Mouse (Mus musculus) WW6 (cell line): ENCODE measurements around the gene Tm9sf4.

Experiments used
- DNase-seq: peaks from one replicate; pipeline ENCODE4 v3.0.0-alpha.2; 2013; ENCODE audit warnings: low read depth, low spot score

The Tm9sf4 gene

DNA sequence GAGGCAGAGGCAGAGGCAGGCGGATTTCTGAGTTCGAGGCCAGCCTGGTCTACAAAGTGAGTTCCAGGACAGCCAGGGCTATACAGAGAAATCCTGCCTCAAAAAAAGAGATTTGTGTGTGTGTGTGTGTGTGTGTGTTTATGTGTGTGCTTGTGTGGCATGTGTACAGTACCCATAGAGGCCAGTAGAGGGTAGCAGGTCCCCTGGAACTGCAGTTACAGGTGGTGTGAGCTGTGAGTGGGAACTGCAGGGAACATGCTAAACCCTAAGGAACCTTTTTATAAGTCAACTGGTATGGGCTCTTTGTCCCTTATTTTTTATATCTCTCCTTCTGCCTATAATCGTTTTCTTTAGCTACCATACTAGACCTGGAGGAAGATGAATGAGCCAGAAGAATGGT, 3.8 kb upstream of the Tm9sf4 start:
- no peak for DNase-seq

DNA sequence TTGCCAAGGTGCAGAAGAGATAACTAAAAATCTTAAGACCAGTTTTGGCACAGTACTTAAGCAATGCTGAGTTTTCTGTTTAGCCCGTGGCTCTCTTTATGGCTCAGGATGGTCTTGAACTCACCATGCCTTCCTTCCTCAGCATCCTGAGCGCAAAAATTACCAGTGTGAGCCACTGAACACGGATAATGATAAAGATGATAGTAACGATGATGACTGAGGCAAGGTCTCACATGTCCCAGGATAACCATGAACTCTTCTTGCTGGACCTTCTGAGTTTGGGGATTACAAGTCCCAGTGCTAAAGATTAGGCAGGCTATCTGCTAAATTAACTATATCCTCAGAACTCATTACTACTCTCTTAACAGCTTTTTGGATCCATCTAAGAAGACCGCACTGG, 970 bp upstream of the Tm9sf4 start:
- no peak for DNase-seq

DNA sequence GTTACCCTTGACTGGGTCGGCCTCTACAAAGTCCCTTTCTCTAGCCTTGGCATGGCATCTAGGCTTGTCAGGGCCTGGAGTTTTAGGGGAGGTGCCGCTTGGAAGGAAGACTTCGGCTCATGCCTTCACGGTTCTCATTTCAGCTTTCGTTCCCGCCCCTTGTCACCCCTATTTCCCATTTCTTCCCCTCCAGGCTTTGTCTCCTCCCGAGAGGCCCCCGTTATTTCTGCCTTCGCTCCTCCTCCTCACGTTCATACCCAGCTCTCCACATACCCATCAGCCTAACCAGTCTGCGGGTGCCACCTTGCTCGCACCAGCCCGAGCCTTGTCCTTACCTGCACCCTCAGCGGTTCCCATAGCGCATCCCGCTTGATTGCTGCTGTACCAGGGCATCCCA, 579 bp downstream of the Tm9sf4 start:
- DNase-seq: no peak

DNA sequence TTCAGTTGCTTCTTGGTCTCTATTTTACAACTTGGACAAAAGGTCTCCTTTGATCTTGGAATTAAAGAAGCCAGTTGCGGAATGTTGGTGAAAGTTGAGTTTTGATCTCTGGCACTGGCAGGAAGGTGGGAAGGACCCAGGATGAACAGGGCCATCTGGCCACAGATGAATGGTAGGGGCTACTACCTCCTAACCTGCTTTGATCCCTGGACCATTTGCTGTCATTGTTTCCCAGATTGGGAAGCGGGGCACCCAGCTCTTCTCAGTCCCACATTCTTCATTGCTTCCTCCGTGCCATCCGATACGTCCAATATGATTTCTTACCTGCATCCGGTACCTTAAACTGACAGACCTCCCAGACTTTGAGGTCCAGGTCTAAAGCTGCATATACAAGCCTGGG, 6.0 kb downstream of the Tm9sf4 start:
- no peak for DNase-seq

DNA sequence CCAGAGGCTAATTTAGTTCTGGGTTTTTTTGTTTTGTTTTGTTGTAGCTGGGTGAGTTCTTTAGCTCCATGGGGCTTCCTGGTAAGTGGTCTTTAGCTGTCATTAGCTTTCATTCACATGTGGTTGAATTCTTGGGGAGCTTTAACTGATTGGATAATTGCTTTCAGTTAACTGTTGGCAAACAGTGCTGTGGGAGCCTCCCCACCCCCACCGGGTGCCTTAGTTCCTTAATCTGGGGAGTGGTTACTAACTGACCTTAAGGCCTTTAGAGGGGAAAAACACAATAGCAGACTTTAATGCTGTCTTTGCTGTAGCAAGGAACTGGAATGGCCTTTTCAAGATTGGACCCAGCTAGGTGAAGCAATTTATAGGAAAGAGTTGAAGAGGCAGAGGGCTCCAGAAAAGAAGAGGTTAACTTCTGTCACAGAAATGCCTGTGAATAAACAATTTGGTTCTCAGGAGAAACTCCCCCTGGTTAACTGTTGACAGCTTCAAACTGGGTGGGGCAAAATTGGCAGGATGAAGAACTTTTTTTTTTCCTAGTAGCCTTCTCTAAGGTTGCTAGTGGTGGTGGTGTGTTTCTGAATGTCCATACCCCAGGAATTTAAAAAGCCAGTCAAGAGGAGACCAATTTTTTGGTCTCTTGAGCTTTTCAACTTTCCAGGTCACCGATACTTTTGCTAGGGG, 7.2 kb downstream of the Tm9sf4 start:
- peak; percentile 72 for DNase-seq

DNA sequence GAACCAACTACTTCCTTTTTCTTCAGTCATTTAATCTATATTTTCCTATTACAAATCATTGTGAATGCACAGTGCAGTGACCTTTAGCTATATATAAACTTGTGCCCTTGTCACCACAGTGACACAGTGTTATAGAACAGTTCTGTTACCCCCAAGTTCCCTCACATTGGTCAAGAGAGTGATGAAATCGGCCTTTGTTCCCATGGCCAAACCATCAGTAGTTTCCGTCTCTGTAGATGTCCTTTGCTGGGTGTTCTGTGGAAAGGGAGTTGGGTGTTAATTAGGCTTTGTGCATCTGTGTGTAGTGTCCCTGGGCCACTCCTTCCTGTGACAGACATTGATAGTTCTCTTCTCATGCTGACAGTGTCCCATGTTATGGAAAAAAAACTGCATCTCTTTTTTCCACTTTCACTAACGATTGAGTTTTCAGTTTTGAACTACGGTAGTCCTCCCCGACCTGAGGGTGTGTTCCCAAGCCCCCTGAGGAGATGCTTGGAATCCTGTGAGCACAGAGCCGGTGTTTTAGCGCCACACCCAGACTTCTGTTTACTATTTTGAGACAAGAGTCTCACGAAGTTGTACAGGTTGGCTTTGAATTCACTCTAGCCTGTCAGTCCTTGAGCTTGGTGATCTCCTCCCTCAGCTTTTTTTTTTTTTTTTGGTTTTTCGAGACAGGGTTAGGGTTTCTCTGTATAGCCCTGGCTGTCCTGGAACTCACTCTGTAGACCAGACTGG, 9.6 kb downstream of the Tm9sf4 start:
- no peak for DNase-seq

DNA sequence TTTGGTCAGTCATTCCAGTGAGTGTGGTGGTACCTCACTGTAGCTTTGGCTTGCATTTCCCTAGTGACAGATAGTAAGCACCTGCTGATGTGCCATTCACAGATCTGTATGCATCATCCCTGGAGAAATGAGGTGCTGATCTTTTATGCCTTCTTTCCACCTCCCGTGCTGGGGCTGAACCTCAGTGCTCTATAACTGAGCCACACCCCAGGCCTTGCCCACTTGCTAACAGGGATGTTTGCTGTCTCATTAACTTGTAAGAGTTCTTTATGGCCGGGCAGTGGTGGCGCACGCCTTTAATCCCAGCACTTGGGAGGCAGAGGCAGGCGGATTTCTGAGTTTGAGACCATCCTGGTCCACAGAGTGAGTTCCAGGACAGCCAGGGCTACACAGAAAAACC, 10.9 kb downstream of the Tm9sf4 start:
- DNase-seq: no peak

DNA sequence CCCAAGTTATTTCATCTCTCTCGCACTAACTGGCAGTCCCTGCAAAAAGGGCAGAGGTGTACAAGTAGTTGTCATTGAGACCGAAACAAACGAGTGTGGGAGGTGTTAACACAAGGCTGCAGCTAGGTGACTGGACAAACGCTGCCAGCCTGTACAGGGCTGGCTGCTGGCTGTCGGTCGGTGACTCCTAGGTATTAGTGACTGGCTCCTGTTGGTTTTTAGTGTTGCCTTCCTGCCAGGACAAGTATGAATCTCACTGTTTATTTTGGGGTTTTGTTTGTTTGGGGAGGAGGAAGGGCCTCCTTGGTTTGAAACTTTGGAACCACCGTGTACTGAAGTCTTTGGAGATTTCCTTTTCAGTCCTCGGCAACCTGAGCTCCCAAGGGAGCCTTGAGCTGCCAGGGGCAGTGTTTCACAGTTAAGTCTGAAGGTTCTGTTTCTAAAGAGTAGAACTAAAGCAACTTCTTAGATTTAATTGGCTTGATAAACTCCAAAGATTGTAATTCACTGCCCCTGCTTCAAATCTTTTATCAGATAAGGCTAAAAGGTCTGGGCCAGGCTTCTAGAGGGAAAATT, 15.0 kb downstream of the Tm9sf4 start:
- no peak for DNase-seq

DNA sequence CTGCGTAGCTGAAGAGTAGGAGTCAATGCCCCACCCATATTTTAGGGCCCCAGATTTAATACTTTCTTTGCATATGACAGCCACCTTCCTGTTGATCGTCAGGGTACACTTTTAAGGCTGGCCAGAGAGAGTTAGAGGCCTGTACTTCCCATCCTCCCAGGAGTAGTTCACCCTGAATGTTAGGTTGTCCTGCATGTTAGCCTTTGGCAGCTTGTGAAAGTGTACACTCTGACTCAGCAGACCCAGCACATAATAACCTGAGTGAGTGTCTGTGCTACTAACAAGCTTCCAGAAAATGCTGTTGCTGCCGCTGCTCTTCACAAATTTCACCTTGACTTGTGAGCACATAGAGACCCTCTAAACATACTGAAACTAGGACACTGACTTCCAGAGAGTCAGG, 16.1 kb downstream of the Tm9sf4 start:
- no peak for DNase-seq

DNA sequence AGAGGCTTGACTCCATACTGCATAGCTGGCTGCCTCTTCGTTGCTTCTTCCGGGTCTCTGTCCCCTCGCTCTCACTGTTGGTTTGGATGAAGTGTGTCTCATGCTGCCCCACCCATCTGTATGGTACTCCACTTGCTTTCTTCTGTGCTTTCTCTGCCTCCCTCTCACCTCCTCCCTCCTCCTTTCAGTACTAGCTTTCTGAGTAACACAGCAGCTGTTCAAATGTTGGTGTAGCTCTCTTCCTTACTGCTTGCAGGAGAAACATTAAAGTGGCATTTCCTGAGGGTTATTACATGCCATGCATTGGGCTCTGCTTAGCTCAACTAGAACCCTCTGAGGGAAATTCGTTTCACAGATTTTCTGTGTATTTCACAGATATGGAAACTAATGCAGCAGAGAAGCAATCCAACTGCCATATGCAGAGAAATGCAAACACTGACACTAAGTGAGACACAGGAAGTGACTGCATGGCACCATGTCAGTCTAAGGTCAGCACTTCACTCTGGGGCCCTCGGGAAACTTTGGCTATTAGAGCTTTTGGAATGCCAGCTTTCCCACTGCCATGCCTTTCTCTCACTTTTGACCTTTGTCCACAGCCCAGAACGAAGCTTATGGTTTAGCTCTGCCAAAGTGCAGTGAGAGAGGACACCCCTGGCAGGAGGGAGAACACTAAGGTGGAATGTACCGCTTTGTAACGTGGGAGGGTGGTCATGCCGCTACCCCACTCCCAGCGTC, 18.2 kb downstream of the Tm9sf4 start:
- DNase-seq: no peak

DNA sequence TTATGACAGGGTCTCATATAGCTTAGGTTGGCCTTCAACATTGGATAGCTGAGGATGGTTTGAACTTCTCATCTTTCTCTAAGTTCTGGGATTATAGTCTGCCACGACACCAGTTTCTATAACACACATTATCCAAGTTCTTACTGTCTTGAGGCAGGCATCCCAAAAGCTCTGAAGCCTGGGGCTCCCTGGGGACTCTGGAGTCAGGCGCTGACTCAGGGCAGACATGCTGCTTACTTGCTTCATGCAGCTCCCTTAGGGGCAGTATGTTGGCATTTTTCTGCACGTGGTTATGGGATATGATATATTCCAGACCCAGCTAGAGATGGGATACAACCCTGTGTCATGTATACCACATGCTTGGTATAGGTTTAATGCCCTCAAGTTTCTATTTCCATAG, 18.9 kb downstream of the Tm9sf4 start:
- DNase-seq: no peak

DNA sequence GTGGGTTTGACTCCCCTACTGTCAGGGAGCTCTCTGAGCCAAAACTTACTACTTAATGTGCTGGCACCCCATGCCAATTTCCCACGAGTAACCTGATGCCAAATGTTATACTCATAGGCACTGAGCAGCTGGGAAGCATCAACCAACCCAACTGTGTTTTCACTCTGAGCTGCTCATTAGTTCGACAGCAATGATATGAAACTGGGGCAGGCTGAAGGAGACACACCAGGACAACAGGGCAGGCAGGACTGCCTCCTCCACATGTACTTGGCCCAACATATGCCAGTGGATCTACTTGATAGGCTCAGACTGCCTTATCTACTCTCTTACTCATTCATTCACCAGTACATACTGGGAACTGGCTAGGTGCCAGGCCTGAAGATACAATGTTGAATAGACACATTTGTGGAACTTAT, 25.1 kb downstream of the Tm9sf4 start:
- no peak for DNase-seq

DNA sequence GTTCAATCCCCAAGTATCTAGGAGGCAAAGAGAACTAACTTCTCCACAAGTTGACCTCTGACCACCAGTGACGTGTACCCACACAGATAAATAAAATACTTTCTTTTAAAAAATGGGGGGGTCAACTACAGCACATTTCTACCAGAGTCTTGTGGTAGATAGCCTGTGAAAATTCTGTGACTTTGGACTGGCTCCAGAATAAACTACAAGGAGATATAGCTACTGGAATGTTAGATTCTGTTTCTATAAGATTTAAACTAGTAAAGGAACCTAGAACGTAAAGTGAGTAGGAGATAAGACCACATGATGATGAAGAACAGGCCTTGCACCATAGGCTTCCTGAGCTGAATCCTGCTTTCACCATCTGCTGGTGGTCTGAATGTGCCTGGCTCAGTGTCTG, 26.7 kb downstream of the Tm9sf4 start:
- DNase-seq: no peak

DNA sequence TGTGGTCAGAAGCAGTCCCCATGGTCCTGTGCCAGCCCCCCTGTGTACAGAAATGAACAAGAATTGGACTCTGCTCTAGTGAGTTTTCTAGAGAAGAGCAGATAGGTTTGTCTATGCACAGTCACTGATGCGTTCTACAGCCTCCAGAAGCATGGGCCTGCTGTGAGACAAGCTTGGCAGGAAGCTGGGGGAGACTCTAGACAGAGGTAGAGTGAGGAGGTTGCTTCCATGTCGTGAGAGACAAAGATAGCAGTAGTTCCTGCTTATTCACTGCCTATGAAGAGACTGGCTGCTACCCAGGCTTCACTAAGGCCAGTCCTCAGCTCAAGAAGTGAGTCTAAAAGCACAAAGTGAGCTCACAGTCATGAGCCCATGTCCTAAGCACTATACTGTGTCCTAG, 30.1 kb downstream of the Tm9sf4 start:
- no peak for DNase-seq

DNA sequence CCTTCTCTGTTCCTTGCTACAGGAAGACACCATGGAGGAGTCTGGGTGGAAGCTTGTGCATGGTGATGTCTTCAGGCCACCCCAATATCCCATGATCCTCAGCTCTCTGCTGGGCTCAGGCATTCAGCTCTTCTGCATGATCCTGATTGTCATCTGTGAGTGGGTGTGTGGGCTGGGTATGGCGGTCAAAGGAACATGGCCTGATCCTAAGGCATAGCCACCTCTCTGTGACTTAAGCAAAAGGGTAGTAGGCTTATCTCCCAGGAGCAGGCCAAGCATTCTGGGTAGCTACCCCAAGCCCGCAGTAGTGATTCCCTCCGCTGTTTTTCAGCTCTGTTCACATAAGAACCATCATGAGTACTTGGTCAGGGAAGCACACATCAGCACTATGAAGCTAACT, 33.2 kb downstream of the Tm9sf4 start:
- DNase-seq: no peak

DNA sequence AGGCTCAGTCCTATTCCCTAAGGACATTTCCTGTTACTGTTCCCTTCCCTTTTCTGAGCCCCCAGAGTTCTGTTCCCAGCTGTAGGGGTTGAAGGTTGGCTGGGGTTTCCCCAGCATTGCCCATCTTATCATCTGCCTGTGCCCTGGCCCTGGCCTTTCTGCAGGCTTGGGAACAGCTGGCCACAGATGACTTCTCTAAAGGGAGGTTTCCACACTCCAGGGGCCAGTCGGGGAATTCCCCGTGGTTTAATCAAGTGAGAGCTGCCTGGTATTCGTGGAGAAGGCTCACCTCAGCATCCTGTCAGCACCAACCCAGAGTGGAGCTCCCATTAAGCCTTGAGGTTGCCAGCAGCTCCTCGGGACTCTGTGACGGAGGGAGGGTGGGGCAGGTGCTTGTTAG, 37.4 kb downstream of the Tm9sf4 start:
- DNase-seq: no peak

DNA sequence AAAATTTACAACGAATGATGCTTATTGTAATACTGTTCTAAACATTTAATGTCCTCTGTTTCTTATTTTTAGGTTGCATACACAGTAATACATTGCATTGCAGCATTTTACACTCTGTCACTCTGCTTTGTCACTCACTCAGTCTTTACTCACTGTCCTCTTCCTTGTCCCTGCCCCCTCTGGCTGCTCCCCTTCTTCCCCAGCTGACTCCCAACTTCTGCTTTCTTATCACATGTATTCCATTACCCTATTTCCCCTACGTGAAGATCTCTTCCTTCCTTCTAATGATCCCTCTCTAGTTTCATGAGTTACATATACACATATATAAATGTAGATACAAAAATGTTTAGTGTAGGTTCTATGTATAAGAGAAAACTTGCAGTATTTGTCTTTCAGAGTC, 38.0 kb downstream of the Tm9sf4 start:
- DNase-seq: no peak

DNA sequence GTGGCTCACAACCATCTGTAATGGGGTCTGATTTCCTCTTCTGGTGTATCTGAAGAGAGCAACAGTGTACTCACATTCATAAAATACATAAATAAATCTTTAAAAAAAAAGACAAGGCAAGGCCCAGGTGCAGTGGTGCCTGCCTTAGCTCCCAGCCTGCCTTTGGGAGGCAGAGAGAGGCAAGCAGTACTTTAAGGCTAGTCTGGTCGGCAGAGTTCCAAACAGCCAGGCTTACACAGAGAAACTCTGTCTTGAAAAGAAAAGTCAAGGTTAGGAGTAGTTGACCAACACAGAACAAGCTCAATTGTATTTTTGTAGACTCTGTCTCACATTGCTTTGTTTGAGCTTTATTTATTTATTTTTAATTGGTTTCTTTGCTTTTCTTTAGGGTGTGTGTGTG, 41.7 kb downstream of the Tm9sf4 start:
- DNase-seq: no peak

DNA sequence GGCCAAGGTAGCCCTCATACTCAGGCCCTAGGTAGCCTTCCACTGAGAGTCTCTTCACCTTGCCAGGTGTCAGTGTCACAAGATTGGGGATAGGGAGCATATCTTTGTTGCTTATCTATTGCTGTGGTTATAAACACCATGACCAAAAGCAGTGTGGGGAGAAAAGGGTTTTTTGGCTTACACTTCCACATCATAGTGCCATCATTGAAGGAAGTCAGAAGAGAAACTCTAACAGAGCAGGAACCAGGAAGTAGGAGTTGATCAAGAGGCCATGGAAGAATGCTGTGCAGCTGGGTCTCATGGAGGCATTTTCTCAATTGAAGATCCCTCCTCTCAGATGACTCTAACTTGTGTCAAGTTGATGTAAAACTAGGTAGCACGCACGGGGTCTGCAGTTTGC, 47.0 kb downstream of the Tm9sf4 start:
- DNase-seq: no peak

DNA sequence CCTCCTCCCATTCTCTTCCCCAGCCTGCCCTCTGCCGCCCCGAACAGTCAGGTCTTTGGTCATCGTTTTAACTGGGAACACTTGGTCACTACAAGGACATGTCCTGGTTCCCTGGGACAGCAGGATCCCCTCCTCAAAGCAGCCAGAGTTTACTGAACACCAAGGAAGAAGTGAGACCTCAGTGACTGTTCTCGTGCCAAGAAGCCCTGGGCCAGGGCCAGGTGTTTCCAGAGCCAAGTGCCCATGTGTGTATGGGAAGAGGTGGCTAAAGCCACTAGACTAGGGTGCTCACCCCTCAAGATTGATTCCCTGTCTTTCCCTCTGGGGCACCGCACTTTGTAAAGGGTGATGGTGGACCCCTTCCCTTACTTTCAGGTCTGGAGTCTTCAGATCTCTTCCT, 48.2 kb downstream of the Tm9sf4 start:
- no peak for DNase-seq

DNA sequence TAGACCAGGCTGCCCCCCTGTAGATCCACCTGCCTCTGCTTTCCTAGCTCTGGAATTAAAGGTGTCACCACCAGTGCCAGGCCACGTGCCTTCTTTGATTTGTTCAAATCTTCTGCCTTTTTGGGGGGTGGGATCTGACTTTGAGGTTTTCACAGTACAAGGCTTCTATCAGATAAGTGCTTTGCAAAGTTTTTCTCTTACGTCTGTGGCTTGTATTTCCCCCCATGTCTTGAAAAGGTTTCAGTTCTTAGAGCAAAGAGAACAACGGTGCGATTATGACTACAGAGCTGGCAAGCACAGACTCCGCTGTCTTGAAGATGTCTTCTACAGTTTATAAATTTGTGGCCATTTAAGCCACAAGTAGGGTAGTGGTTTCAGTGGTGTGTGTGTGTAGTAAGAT, 50.3 kb downstream of the Tm9sf4 start:
- DNase-seq: no peak

DNA sequence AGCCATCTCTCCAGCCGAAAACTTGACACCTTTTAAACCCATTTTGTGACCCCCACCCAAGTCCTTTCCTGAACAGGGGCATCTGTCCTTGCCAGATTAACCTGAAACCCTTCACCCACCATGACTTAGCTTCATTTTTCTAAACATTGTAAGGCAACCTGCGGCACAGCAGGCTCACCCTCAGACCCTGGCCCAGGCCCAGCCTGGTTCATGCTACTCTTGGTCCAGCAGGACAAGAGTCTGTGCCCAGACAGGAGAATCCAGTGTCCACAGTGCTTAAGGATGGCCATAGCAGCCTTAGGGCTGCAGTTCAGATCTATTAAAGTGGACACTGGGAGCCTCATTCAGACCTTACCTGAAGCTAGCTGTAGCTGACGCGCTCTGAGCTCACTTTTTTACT, 52.2 kb downstream of the Tm9sf4 start:
- no peak for DNase-seq
